Comparison of ENCODE assay signal across 12 mouse cellular contexts in the genomic region with DNA sequence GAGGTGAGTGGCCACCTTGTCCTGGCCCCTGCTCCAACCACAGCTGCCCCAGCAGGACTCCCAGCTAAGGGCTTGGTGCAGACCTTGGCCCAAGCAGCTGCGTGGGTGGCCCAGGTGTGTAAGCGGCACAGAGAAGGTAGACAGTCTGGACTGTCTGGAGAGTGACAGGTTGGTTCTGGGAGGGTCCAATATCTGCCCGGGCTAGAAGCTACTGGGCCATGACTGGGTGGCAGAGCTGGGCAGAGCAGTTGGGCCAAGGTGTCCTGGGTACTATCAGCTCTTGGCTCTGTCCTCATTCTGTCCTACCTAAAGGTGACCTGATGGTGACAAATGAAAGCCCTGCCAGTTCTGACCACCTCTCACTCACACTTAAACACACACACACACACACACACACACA.
"Had no signal": no experiment of that assay in that cellular context is flagged by ENCODE, and none has a peak within 500 bp of the region (broad histone marks: within the 10 kb centered on the region; RNA-seq: fewer than 3 reads in every experiment).

No protein-coding gene starts in this region.

- DNase-seq: kidney, postnatal 10 days; kidney, postnatal 4 days; left cerebral cortex, postnatal 4 days; liver; liver, embryonic 13.5 days; liver, postnatal 0 days; lung, postnatal 14 days; right cerebral cortex, postnatal 25 days; thymus, postnatal 36 days had no signal

- H3K4me1 ChIP-seq: midbrain, embryonic 13.5 days had no signal

- H3K27ac ChIP-seq: liver, embryonic 13.5 days; lung, embryonic 15.5 days; macrophage; midbrain, embryonic 13.5 days had no signal

- H3K9me3 ChIP-seq: liver, embryonic 13.5 days; lung, embryonic 15.5 days; midbrain, embryonic 13.5 days had no signal

- H3K9ac ChIP-seq: liver, embryonic 13.5 days; liver, postnatal 0 days; lung, embryonic 15.5 days; midbrain, embryonic 13.5 days had no signal

- H3K4me3 ChIP-seq: liver, embryonic 13.5 days; lung, embryonic 15.5 days; midbrain, embryonic 13.5 days had no signal

- H3K36me3 ChIP-seq: liver, embryonic 13.5 days; lung, embryonic 15.5 days; midbrain, embryonic 13.5 days had no signal

- H3K4me2 ChIP-seq: liver, embryonic 13.5 days; lung, embryonic 15.5 days; midbrain, embryonic 13.5 days had no signal

- H3K27me3 ChIP-seq: liver, embryonic 13.5 days; lung, embryonic 15.5 days; midbrain, embryonic 13.5 days had no signal

- ATAC-seq: liver, postnatal 0 days; midbrain, embryonic 13.5 days had no signal
